Mouse (Mus musculus) neutrophil, adult 5-6 weeks (primary cell): ENCODE measurements around the gene Slc22a2. TPM values are rescaled to one million over a fixed set of nuclear protein-coding genes. Genes with fewer than 3 reads are reported as not detected.

Source experiments
- ATAC-seq: fragments of 151-379, 151-347 bp; 2 replicates; pipeline ENCODE4 v1.8.0; 2017; ENCODE audit warnings: mild to moderate bottlenecking, moderate TSS enrichment; ENCODE audit not compliant: insufficient number of reproducible peaks, poor library complexity, low FRiP score, severe bottlenecking; ENCODE audit errors: extremely low read depth
- total RNA-seq: library from RNA; stranded (forward); fragments of 200-1000 nt; gene quantifications from 2 replicates; pipeline ENCODE4 v1.2.3, GENCODE M21; 2017

The Slc22a2 gene
- total RNA-seq, 1 experiment from 2014 or later, result not detected

- ATAC-seq, result no peak
These were observed 35.7 kb downstream of the Slc22a2 start for GRCm38 (mm10) chr17:12619641-12620040.

GRCm38 (mm10) chr17:12627983-12628382 lies 44.1 kb downstream of the Slc22a2 start:
- ATAC-seq, result no peak

GRCm38 (mm10) chr17:12630976-12631730 lies 47.2 kb downstream of the Slc22a2 start:
- ATAC-seq, result no peak

GRCm38 (mm10) chr17:12631771-12632600 lies 48.1 kb downstream of the Slc22a2 start:
- no peak for ATAC-seq

- ATAC-seq, result no peak
These were observed 50.9 kb downstream of the Slc22a2 start for GRCm38 (mm10) chr17:12634814-12635213.

- no peak for ATAC-seq
These were observed 55.7 kb downstream of the Slc22a2 start for GRCm38 (mm10) chr17:12639585-12639984.

- ATAC-seq, result no peak
These were observed 57.2 kb downstream of the Slc22a2 start for GRCm38 (mm10) chr17:12641087-12641486.

GRCm38 (mm10) chr17:12645461-12645860 lies 61.5 kb downstream of the Slc22a2 start:
- ATAC-seq, result no peak

GRCm38 (mm10) chr17:12652604-12653003 lies 68.7 kb downstream of the Slc22a2 start:
- ATAC-seq, result no peak

GRCm38 (mm10) chr17:12654061-12654460 lies 70.1 kb downstream of the Slc22a2 start:
- no peak for ATAC-seq

GRCm38 (mm10) chr17:12655826-12656225 lies 71.9 kb downstream of the Slc22a2 start:
- no peak for ATAC-seq

- no peak for ATAC-seq
These were observed 74.9 kb downstream of the Slc22a2 start for GRCm38 (mm10) chr17:12658784-12659183.

- no peak for ATAC-seq
These were observed 75.3 kb downstream of the Slc22a2 start for GRCm38 (mm10) chr17:12659233-12659632.

GRCm38 (mm10) chr17:12660572-12661260 lies 76.8 kb downstream of the Slc22a2 start:
- no peak for ATAC-seq

- no peak for ATAC-seq
These were observed 80.2 kb downstream of the Slc22a2 start for GRCm38 (mm10) chr17:12664156-12664555.

- no peak for ATAC-seq
These were observed 84.8 kb downstream of the Slc22a2 start for GRCm38 (mm10) chr17:12668478-12669362.

- no peak for ATAC-seq
These were observed 85.4 kb downstream of the Slc22a2 start for GRCm38 (mm10) chr17:12669363-12669679.

- ATAC-seq, result no peak
These were observed 87.2 kb downstream of the Slc22a2 start for GRCm38 (mm10) chr17:12671029-12671605.
